Mouse (Mus musculus) heart, adult 2 months (tissue): Measurements from ENCODE around the gene Lmtk2. TPM values are rescaled to one million over a fixed set of nuclear protein-coding genes. Genes with fewer than 3 reads are reported as not detected.

ENCODE experiments used
- DNase-seq, 2 experiments: peaks; one replicate each; pipeline ENCODE4 v3.0.0; 2021
- H3K27ac ChIP-seq: fragments of 200-600 bp; 2 replicates; pipeline ENCODE4 v1.8.1; 2022
- H3K27me3 ChIP-seq: fragments of 200-500 bp; 2 replicates; pipeline ENCODE4 v1.6.1; 2012; ENCODE audit warnings: mild to moderate bottlenecking, low read length, inconsistent platforms, mixed read lengths; ENCODE audit not compliant: control insufficient read depth, insufficient read depth
- H3K36me3 ChIP-seq: fragments of 200-500 bp; 2 replicates; pipeline ENCODE4 v1.6.1; 2012; ENCODE audit warnings: low read length, inconsistent platforms; ENCODE audit not compliant: control insufficient read depth, insufficient read depth
- H3K4me1 ChIP-seq: fragments of 200-500 bp; 2 replicates; pipeline ENCODE4 v1.6.1; 2011; ENCODE audit warnings: low read length; ENCODE audit not compliant: control insufficient read depth, insufficient read depth
- H3K4me3 ChIP-seq: fragments of 200-600 bp; 2 replicates; pipeline ENCODE4 v1.8.1; 2022
- H3K79me2 ChIP-seq: fragments of 200-500 bp; replicated peaks from 2 replicates; pipeline ENCODE4 v1.6.1; 2012; ENCODE audit warnings: mild to moderate bottlenecking, inconsistent platforms, low read length, moderate library complexity, mixed read lengths; ENCODE audit not compliant: control insufficient read depth, insufficient read depth
- H3K9ac ChIP-seq: fragments of 200-500 bp; 2 replicates; pipeline ENCODE4 v1.6.1; 2012; ENCODE audit warnings: low read depth, mild to moderate bottlenecking, control low read depth, inconsistent platforms, low read length, mixed read lengths
- CTCF ChIP-seq: fragments of 200-600 bp; IDR thresholded peaks from 2 replicates; pipeline ENCODE4 v1.8.1; 2022; ENCODE audit warnings: antibody characterized with exemption, mild to moderate bottlenecking, moderate library complexity
- EP300 ChIP-seq: fragments of 200-500 bp; IDR thresholded peaks from 2 replicates; pipeline ENCODE4 v1.6.1; 2011; ENCODE audit warnings: low read depth, low read length, control low read depth; ENCODE audit not compliant: insufficient read depth
- POLR2A ChIP-seq: fragments of 200-500 bp; IDR thresholded peaks from 2 replicates; pipeline ENCODE4 v1.6.1; 2011; ENCODE audit warnings: mild to moderate bottlenecking, low read depth, low read length, control low read depth; ENCODE audit not compliant: insufficient read depth
- WGBS: fragments of 180-500 bp; shearing (Covaris S2); methylation state at CpG from one replicate; pipeline ENCODE4 v1.1.7; 2018; 5-methylcytosine and 5-hydroxymethylcytosine counted together
- intact Hi-C: fragments of 180-260 bp; cut with DNase I; formaldehyde crosslinking; loops from one replicate; pipeline ENCODE4 v1.15.1; 2025
- long read RNA-seq: library from polyadenylated mRNA; stranded (forward); transcript quantifications from one replicate; pipeline ENCODE4 v2.0.0, GENCODE M21; 2021
- polyA plus RNA-seq: library from polyadenylated mRNA; depleted of rRNA; stranded (reverse); fragments of >200 nt; gene quantifications from 2 replicates; pipeline ENCODE4 v1.2.3, GENCODE M21; 2012; rRNA removed
- total RNA-seq, 2 experiments: library from RNA; stranded (reverse); gene quantifications; 2 replicates each; pipeline ENCODE4 v1.2.3; 2021

The Lmtk2 gene
- total RNA-seq (10 to 100 TPM; 27.9 to 30.3 TPM), polyA plus RNA-seq (12.5 and 18.2 TPM in 2 replicates)
- long read RNA-seq, full-length matches to known transcripts: 1 of 12 reads
- long read RNA-seq, partial matches to known transcripts: 9 of 12 reads
- long read RNA-seq, other reads (novel, unspliced or antisense): 2 of 12 reads

DNA sequence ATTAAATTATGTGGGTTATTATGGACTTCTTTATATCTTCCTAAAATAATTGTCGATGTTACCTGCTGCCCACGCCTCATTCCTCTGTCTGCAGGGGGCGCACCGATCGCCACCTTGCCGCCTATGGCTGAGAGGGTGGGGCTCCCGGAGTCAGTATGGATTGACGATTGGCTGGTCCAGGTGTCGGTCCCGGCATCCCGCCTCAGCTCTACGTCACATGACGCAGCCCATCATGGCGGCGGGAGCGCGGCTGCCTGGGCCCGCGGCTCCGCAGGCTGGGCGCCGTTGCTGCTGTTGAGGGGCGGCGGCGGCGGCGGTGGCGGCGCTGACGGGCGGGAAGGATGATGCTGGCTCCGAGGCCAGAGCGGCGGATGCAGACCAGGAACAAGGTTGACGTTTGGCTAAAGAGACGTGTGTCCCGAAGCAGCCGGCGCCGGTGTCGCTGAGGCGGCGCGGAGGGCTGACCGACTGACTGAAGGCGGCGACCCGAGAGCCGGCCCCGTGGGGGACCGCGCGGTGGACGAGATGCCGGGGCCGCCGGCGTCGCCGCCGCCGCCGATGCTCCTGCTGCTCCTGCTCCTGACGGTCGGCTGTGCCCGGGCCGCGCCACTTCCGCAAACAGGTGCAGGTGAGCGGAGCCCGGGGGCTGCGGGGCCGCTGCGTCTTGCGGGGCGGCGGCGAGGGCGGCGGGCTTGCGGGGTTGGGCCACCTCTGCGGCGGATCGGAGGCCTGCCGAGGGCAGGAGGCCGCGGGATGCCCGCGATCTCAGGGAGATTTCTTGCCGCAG, at the start of gene Lmtk2:
Gene Lmtk2 (plus strand): TSS at position 288 of the 787 bp plus-strand sequence.
- peak within 1 kb of the TSS; percentile 73 for H3K4me3 ChIP-seq
- peak; percentile 97 to 99 for DNase-seq
- peaks cover 10% of the 10 kb centered on the region for H3K4me1 ChIP-seq
- TF ChIP-seq CTCF (no peak; the same call in none of the 2 replicates), POLR2A (peak; percentile 84), EP300 (peak; percentile 13; the same call in 1 of the 2 replicates)
- H3K27ac ChIP-seq: peak within 1 kb of the TSS; percentile 76
- H3K9ac ChIP-seq: peak within 1 kb of the TSS; percentile 100
- peaks cover 4% of the 10 kb centered on the region for H3K36me3 ChIP-seq
- intact Hi-C loops: loop anchor here (1.0 kb wide), 2 partner anchors 14 to 54 kb away; no protein-coding TSS in a partner anchor
- H3K79me2 ChIP-seq: peaks cover 5% of the 10 kb centered on the region
- under 1% methylated on average over 90 of the region's 90 CpGs for WGBS
- no peaks in the 10 kb centered on the region for H3K27me3 ChIP-seq

DNA sequence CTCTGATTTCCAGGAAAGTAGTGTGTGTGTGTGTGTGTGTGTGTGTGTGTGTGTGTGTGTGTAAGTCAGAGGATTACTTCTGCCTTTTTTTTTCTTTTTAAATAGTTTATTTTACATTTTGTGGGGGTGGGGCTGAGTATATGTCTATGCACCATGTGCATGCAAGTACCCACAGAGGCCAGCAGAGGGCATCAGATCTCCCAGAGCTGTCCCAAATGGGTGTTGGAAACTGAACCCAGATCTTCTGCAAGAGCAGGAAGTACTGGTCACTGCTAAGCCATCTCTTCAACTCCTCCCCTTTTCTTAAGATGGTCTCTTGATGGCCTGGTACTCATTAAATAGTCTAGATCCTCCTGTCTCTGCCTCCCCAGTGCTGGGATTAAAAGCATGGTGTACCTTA, 49.0 kb upstream of the Lmtk2 start:
- H3K9ac ChIP-seq: no peak overlapping the region
- no peak overlapping the region for H3K27ac ChIP-seq
- intact Hi-C loops: no loop called here
- no peak overlapping the region for H3K4me3 ChIP-seq
- no peaks in the 10 kb centered on the region for H3K27me3 ChIP-seq
- TF ChIP-seq POLR2A: no peak
- TF ChIP-seq CTCF: peak; percentile 38
- no peak for TF ChIP-seq EP300
- H3K79me2 ChIP-seq: no peaks in the 10 kb centered on the region
- H3K36me3 ChIP-seq: no peaks in the 10 kb centered on the region
- no peaks in the 10 kb centered on the region for H3K4me1 ChIP-seq
- no peak for DNase-seq

DNA sequence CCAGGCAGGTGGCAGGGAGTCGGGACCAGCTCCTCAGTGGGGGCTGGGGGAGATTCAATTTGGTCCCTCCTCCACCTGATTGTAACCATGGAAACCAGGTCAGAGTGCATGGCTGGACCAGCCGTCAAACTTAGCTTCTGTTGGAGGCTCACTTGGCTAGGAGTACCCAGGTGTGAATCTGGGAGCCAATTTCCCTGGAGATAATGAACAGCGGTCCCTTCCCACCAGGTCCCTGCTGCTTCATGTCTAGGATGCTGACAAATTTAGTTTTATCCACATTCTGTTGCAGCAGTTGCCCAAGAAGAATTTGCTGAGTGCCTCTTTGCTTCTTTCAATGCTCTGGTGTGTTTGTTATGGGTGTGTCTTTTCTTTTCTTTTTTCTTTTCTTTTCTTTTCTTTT, 46.8 kb upstream of the Lmtk2 start:
- no peak for DNase-seq
- H3K4me3 ChIP-seq: no peak overlapping the region
- no peak overlapping the region for H3K9ac ChIP-seq
- H3K79me2 ChIP-seq: no peaks in the 10 kb centered on the region
- TF ChIP-seq CTCF (no peak), POLR2A (no peak), EP300 (no peak)
- H3K27ac ChIP-seq: no peak overlapping the region
- WGBS: 37% methylated on average over 3 of the region's 3 CpGs
- no peaks in the 10 kb centered on the region for H3K4me1 ChIP-seq
- no peaks in the 10 kb centered on the region for H3K36me3 ChIP-seq
- H3K27me3 ChIP-seq: no peaks in the 10 kb centered on the region
- intact Hi-C loops: no loop called here

DNA sequence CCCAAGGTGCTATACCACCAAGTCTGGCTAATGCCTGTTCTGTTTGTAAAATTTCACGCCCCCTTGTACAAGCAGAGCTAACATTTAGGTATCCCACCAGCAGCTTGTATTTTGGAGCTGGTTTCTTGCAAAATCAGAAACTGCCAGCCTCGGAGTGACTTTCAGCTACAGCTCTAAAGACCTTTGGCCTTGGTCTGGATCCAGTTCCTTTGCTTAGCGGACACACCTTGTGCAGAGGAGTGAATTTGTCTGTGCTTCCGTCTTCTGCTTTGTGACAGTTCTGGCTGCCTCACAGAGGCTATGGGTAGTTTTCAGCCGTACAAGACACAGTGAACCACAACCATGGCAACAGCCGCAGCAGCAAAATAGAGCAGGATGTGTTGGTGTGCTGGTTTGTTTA, 45.9 kb upstream of the Lmtk2 start:
- H3K9ac ChIP-seq: no peak overlapping the region
- no peaks in the 10 kb centered on the region for H3K79me2 ChIP-seq
- no peak overlapping the region for H3K27ac ChIP-seq
- intact Hi-C loops: no loop called here
- no peaks in the 10 kb centered on the region for H3K4me1 ChIP-seq
- no peaks in the 10 kb centered on the region for H3K27me3 ChIP-seq
- 84% methylated on average over 6 of the region's 6 CpGs for WGBS
- DNase-seq: no peak
- TF ChIP-seq CTCF: no peak
- TF ChIP-seq POLR2A: no peak
- no peak for TF ChIP-seq EP300
- no peak overlapping the region for H3K4me3 ChIP-seq
- no peaks in the 10 kb centered on the region for H3K36me3 ChIP-seq

GRCm38 (mm10) chr5:144064093-144064492, 36.1 kb upstream of the Lmtk2 start:
- WGBS: 61% methylated on average over 5 of the region's 5 CpGs

GRCm38 (mm10) chr5:144066036-144066435, 34.2 kb upstream of the Lmtk2 start:
- Histone ChIP-seq H3K27ac (no peak overlapping the region), H3K79me2 (no peaks in the 10 kb centered on the region), H3K9ac (no peak overlapping the region), H3K36me3 (no peaks in the 10 kb centered on the region), H3K27me3 (no peaks in the 10 kb centered on the region), H3K4me1 (no peaks in the 10 kb centered on the region), H3K4me3 (no peak overlapping the region)
- no peak for TF ChIP-seq POLR2A
- no peak for TF ChIP-seq EP300
- DNase-seq: no peak
- intact Hi-C loops: no loop called here
- 71% methylated on average over 2 of the region's 2 CpGs for WGBS

More at GRCm38 (mm10) chr5:144064093-144064492, 36.1 kb upstream of the Lmtk2 start:
- no peak for TF ChIP-seq POLR2A
- no peak for TF ChIP-seq EP300
- TF ChIP-seq CTCF: no peak
- Histone ChIP-seq H3K9ac (no peak overlapping the region), H3K27ac (no peak overlapping the region), H3K36me3 (no peaks in the 10 kb centered on the region), H3K79me2 (no peaks in the 10 kb centered on the region), H3K4me3 (no peak overlapping the region), H3K4me1 (no peaks in the 10 kb centered on the region), H3K27me3 (no peaks in the 10 kb centered on the region)
- DNase-seq: no peak
- intact Hi-C loops: no loop called here
